Comparison of ENCODE assay signal across 19 mouse cellular contexts in the genomic region with DNA sequence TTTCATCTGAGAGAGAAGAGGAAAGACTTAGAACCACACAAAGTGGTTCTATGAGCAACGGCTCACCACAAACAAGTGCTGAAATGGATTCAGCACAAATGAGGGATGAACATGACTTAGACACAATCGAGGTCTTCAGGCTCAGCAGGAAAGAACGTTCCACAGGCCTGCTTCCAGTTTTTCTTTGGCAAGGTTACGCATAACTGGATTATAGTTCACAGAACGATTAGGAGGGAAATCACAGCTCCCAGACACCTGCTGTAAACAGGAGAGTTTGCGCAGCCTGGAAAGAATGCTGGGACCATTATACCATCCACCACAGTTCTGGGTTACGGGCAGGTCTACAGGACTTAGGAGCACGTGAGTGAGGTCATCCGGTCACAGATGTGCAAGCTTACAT. TPM values are rescaled to one million over a fixed set of nuclear protein-coding genes. Genes with fewer than 3 reads are reported as not detected.
DNase-seq lines count a peak whose midpoint lies in the region; ATAC-seq and TF ChIP-seq lines count a peak whose summit lies in the region.
"Had no signal": no experiment of that assay in that cellular context is flagged by ENCODE, and none has a peak within 500 bp of the region (broad histone marks: within the 10 kb centered on the region; RNA-seq: fewer than 3 reads in every experiment).

No protein-coding gene starts in this region.

- no peak for TF ChIP-seq EP300 in heart, adult 2 months (IDR thresholded peaks at IDR 0.05; ENCODE audit: insufficient read depth, low read depth, low read length)
- no peak for TF ChIP-seq EP300 in liver, postnatal 0 days (IDR thresholded peaks at IDR 0.05; ENCODE audit: low read depth)

- no peaks in the 10 kb centered on the region for H3K27me3 ChIP-seq in heart, adult 2 months (ENCODE audit: control insufficient read depth, insufficient read depth, low read length)
- H3K27me3 ChIP-seq in embryonic facial prominence, embryonic 14.5 days (replicated peaks; ENCODE audit: control insufficient read depth, insufficient read depth, low read length), result no peaks in the 10 kb centered on the region
- H3K27me3 ChIP-seq in liver, postnatal 0 days (ENCODE audit: insufficient read depth, low read length), result no peaks in the 10 kb centered on the region
- H3K27me3 ChIP-seq: CH12.LX; heart, embryonic 15.5 days; midbrain, embryonic 13.5 days had no signal

- no peaks in the 10 kb centered on the region for H3K36me3 ChIP-seq in heart, adult 2 months (ENCODE audit: control insufficient read depth, insufficient read depth, low read length)
- H3K36me3 ChIP-seq in embryonic facial prominence, embryonic 14.5 days (ENCODE audit: control insufficient read depth, insufficient read depth, low read length), result peaks cover 12% of the 10 kb centered on the region
- H3K36me3 ChIP-seq in liver, postnatal 0 days (replicated peaks; ENCODE audit: insufficient read depth, low read length), result peaks cover 22% of the 10 kb centered on the region
- H3K36me3 ChIP-seq: heart, embryonic 15.5 days had no signal

- no peak for TF ChIP-seq POLR2A in heart, adult 2 months (IDR thresholded peaks at IDR 0.05; ENCODE audit: insufficient read depth, low read depth, low read length)

- no peak overlapping the region for H3K4me3 ChIP-seq in heart, adult 2 months
- H3K4me3 ChIP-seq in layer of hippocampus, adult 2 months, result no peak overlapping the region
- H3K4me3 ChIP-seq in embryonic facial prominence, embryonic 14.5 days (ENCODE audit: low read depth, low read length), result no peak overlapping the region
- peak overlapping the region; percentile 31 for H3K4me3 ChIP-seq in liver, postnatal 0 days (ENCODE audit: low read depth, low read length)
- H3K4me3 ChIP-seq: forebrain, embryonic 10.5 days; heart, embryonic 15.5 days; midbrain, embryonic 13.5 days had no signal

- no peak for ATAC-seq in embryonic facial prominence, embryonic 14.5 days (ENCODE audit: low read depth)
- ATAC-seq in liver, postnatal 0 days, result no peak
- ATAC-seq: hindbrain, embryonic 16.5 days; intestine, postnatal 0 days; lung, postnatal 0 days; midbrain, embryonic 13.5 days had no signal

- H3K9ac ChIP-seq in heart, adult 2 months (ENCODE audit: low read depth, low read length), result no peak overlapping the region
- no peak overlapping the region for H3K9ac ChIP-seq in embryonic facial prominence, embryonic 14.5 days (ENCODE audit: low read depth, low read length)
- peak overlapping the region; percentile 60 for H3K9ac ChIP-seq in liver, postnatal 0 days (replicated peaks)
- H3K9ac ChIP-seq: heart, embryonic 15.5 days; midbrain, embryonic 13.5 days had no signal

- H3K9me3 ChIP-seq in embryonic facial prominence, embryonic 14.5 days (ENCODE audit: control insufficient read depth, low read length), result no peaks in the 10 kb centered on the region
- no peaks in the 10 kb centered on the region for H3K9me3 ChIP-seq in liver, postnatal 0 days (ENCODE audit: low read length)
- H3K9me3 ChIP-seq: forebrain, embryonic 10.5 days; heart, embryonic 15.5 days; midbrain, embryonic 13.5 days had no signal

- intact Hi-C loops in heart, adult 2 months (cut with DNase I), result no loop called here

- peak overlapping the region; percentile 6 for H3K4me2 ChIP-seq in embryonic facial prominence, embryonic 14.5 days (ENCODE audit: low read depth, low read length)
- peak overlapping the region; percentile 63 for H3K4me2 ChIP-seq in liver, postnatal 0 days (ENCODE audit: low read depth, low read length)
- H3K4me2 ChIP-seq: heart, embryonic 15.5 days; midbrain, embryonic 13.5 days had no signal

- H3K79me2 ChIP-seq in heart, adult 2 months (replicated peaks; ENCODE audit: control insufficient read depth, insufficient read depth, low read length), result no peaks in the 10 kb centered on the region

- no peaks in the 10 kb centered on the region for H3K4me1 ChIP-seq in heart, adult 2 months (ENCODE audit: control insufficient read depth, insufficient read depth, low read length)
- peaks cover 24% of the 10 kb centered on the region for H3K4me1 ChIP-seq in embryonic facial prominence, embryonic 14.5 days (ENCODE audit: control insufficient read depth, insufficient read depth, low read length)
- peaks cover 57% of the 10 kb centered on the region for H3K4me1 ChIP-seq in liver, postnatal 0 days (ENCODE audit: insufficient read depth)

- peak; percentile 29 for DNase-seq in heart, adult 11 months
- no peak for DNase-seq in heart, adult 2 months
- DNase-seq in layer of hippocampus, adult 2 months (ENCODE audit: low spot score in 2 of 2), result no peak
- DNase-seq in layer of hippocampus, postnatal 36 days, result no peak
- no peak for DNase-seq in embryonic facial prominence, embryonic 14.5 days (ENCODE audit: low spot score)
- no peak for DNase-seq in liver, postnatal 0 days
- DNase-seq in frontal cortex, postnatal 10 days (ENCODE audit: low spot score in 2 of 2), result no peak
- DNase-seq: adrenal gland, postnatal 25 days; cerebellum, adult 18-20 months; heart, postnatal 4 days; spleen, adult 18-20 months; thymus, postnatal 36 days had no signal

- WGBS in heart, adult 2 months, result 78% methylated on average over 9 of the region's 9 CpGs
- 71% methylated on average over 9 of the region's 9 CpGs for WGBS in embryonic facial prominence, embryonic 14.5 days
- WGBS in liver, postnatal 0 days (ENCODE audit: insufficient replicate concordance), result 88% methylated on average over 9 of the region's 9 CpGs

- TF ChIP-seq CTCF in heart, adult 2 months (IDR thresholded peaks at IDR 0.05), result no peak
- no peak for TF ChIP-seq CTCF in layer of hippocampus, adult 2 months (conservative IDR thresholded peaks at IDR 0.05)
- TF ChIP-seq CTCF in liver, postnatal 0 days (IDR thresholded peaks at IDR 0.05; ENCODE audit: low read depth), result no peak

- H3K27ac ChIP-seq in heart, adult 2 months, result no peak overlapping the region
- peak overlapping the region; percentile 79; the same call in 1 of the 2 replicates for H3K27ac ChIP-seq in layer of hippocampus, adult 2 months
- no peak overlapping the region for H3K27ac ChIP-seq in embryonic facial prominence, embryonic 14.5 days (replicated peaks; ENCODE audit: low read depth, low read length)
- peak overlapping the region; percentile 83 for H3K27ac ChIP-seq in liver, postnatal 0 days (ENCODE audit: low read depth)
- H3K27ac ChIP-seq: heart, embryonic 15.5 days; midbrain, embryonic 13.5 days had no signal

RNA-seq across cellular contexts. Expression of gene Fam213a, which starts 7.9 kb away (rescaled TPM):
- 10 to 100 TPM; 27.1 to 32.4 TPM for total RNA-seq in heart, adult 2 months (2021)
- 13.5 and 16.6 TPM in 2 replicates for polyA plus RNA-seq in heart, adult 2 months (2012; rRNA removed)
- total RNA-seq in layer of hippocampus, adult 2 months (2021), result 100 to 1,000 TPM; 154 to 159 TPM
- 100 to 1,000 TPM; 150 to 165 TPM for total RNA-seq in layer of hippocampus, postnatal 36 days (2021)
- 35.7 and 39.7 TPM in 2 replicates for polyA plus RNA-seq in embryonic facial prominence, embryonic 14.5 days (2014; fragmentation: Nextera tagmentation; extraction: Ambion mirVana)
- 80.4 and 85.0 TPM in 2 replicates for polyA plus RNA-seq in liver, postnatal 0 days (2015; fragmentation: Nextera tagmentation; extraction: Ambion mirVana)

RNA-seq across cellular contexts. Expression of gene Tspan14, which starts 39.1 kb away (rescaled TPM):
- total RNA-seq in heart, adult 2 months (2021), result 10 to 100 TPM; 11.8 to 18.6 TPM
- 25.7 and 26.4 TPM in 2 replicates for polyA plus RNA-seq in heart, adult 2 months (2012; rRNA removed)
- total RNA-seq in layer of hippocampus, adult 2 months (2021), result 10 to 100 TPM; 27.0 to 30.0 TPM
- total RNA-seq in layer of hippocampus, postnatal 36 days (2021), result 10 to 100 TPM; 31.4 to 32.6 TPM
- polyA plus RNA-seq in embryonic facial prominence, embryonic 14.5 days (2014; fragmentation: Nextera tagmentation; extraction: Ambion mirVana), result 72.7 and 76.2 TPM in 2 replicates
- 22.0 and 24.9 TPM in 2 replicates for polyA plus RNA-seq in liver, postnatal 0 days (2015; fragmentation: Nextera tagmentation; extraction: Ambion mirVana)

Comparison
In these comparisons a context has a peak if more than half of its experiments do, and no peak if none do; other contexts are left out.
1. H3K27ac ChIP-seq: peak in layer of hippocampus, adult 2 months (single experiment) and liver, postnatal 0 days (single experiment); none in heart, adult 2 months (single experiment) and embryonic facial prominence, embryonic 14.5 days (single experiment).
2. RNA of gene Fam213a, which starts 7.9 kb away (total RNA-seq): 150 to 165 TPM in layer of hippocampus, postnatal 36 days and 154 to 159 TPM in layer of hippocampus, adult 2 months; 27.1 to 32.4 TPM in heart, adult 2 months; every median in the first group is over 4 times any median in the second.